Mouse (Mus musculus): ENCODE measurements at regions not wholly inside any gene's neighbourhood (a gene's known extent, or its start where the extent isn't known, plus 50 kb on each side); places are given as distances from the start of the nearest gene placed in this dataset.

- TF ChIP-seq HCFC1 (IDR thresholded peaks at IDR 0.05; ENCODE audit: borderline replicate concordance, insufficient read depth, low read length) (no peak), MAFK (IDR thresholded peaks at IDR 0.05; ENCODE audit: insufficient read depth, low read depth, low read length) (no peak), ZNF384 (IDR thresholded peaks at IDR 0.05; ENCODE audit: low read depth, low read length) (no peak)
Observed at GRCm38 (mm10) chr1:24877014-24877413, 198.6 kb downstream of the Lmbrd1 start.
